Mouse (Mus musculus) heart, embryonic 15.5 days (tissue): ENCODE data around the gene Cobll1. TPM values are rescaled to one million over a fixed set of nuclear protein-coding genes. Genes with fewer than 3 reads are reported as not detected.

Experiments
- ATAC-seq: fragments of 200-750 bp; cut with Nextera tagmentation; replicated peaks from 2 replicates; pipeline ENCODE4 v1.8.0; 2017; ENCODE audit warnings: low read depth, moderate TSS enrichment; ENCODE audit not compliant: insufficient number of reproducible peaks, insufficient read depth, low FRiP score
- H3K27ac ChIP-seq: fragments of 300-500 bp; sonication (generic); 2 replicates; pipeline ENCODE4 v1.5.1; 2015; ENCODE audit warnings: mild to moderate bottlenecking, inconsistent platforms
- H3K27me3 ChIP-seq: fragments of 300-500 bp; sonication (generic); 2 replicates; pipeline ENCODE4 v1.6.1; 2015; ENCODE audit warnings: inconsistent platforms
- H3K36me3 ChIP-seq: fragments of 300-500 bp; sonication (generic); 2 replicates; pipeline ENCODE4 v1.6.1; 2015; ENCODE audit warnings: mild to moderate bottlenecking, inconsistent platforms
- H3K4me1 ChIP-seq: fragments of 300-500 bp; sonication (generic); replicated peaks from 2 replicates; pipeline ENCODE4 v1.6.1; 2015; ENCODE audit warnings: inconsistent platforms
- H3K4me2 ChIP-seq: fragments of 300-500 bp; sonication (generic); 2 replicates; pipeline ENCODE4 v1.6.1; 2015; ENCODE audit warnings: inconsistent platforms, mild to moderate bottlenecking, moderate library complexity
- H3K4me3 ChIP-seq: fragments of 300-500 bp; sonication (generic); 2 replicates; pipeline ENCODE4 v1.5.1; 2015; ENCODE audit warnings: mild to moderate bottlenecking, inconsistent platforms
- H3K9ac ChIP-seq: fragments of 300-500 bp; sonication (generic); 2 replicates; pipeline ENCODE4 v1.6.1; 2015; ENCODE audit warnings: mild to moderate bottlenecking, inconsistent platforms
- H3K9me3 ChIP-seq: fragments of 300-500 bp; sonication (generic); replicated peaks from 2 replicates; pipeline ENCODE4 v1.6.1; 2016; ENCODE audit warnings: inconsistent platforms
- WGBS: fragments of 180-500 bp; shearing (Covaris S2); methylation state at CpG from one replicate; pipeline ENCODE4 v1.1.7; 2015; ENCODE audit warnings: mixed read lengths; 5-methylcytosine and 5-hydroxymethylcytosine counted together
- polyA plus RNA-seq: library from polyadenylated mRNA; unstranded; fragments of >200 nt; fragmentation: Nextera tagmentation; extraction: Ambion mirVana; gene quantifications from 2 replicates; pipeline ENCODE4 v1.2.1, GENCODE M21; 2015

Cobll1 gene
- polyA plus RNA-seq, 1 experiment from 2014 or later = 9.9 TPM

DNA sequence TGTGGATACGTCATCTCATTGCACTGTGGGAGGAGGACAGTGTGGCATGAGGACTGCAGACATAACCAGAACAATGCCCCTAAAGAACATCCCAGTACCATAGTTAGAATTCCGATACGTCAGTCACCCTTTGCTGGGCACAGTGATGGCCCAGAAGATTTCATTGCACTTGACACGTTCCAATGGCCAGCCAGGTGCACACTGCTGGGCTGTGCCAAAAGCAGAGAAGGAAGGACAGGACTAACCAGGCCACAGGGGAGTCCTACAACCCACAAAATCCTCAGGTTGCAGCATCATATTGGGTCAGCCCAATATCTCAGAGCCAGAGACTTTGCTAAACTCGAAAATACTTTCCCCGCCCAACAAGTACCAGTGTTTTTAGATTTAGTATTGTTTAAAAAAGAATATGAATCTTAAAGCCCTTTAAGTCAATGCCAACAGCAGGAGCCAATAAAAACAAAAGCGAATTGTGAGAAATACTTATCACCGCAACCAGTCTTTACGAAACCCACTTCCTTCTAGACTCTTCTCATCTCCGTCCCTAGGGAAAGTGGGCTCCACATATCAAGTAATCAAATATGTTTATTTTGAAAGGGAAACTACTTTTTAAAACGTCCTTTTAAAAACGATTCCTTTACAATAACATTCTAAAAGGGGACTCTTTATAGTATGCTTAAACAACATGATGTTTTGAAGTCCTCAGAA lies 46.0 kb downstream of the Cobll1 start:
- Histone ChIP-seq H3K4me2 (no peak overlapping the region), H3K9me3 (no peaks in the 10 kb centered on the region), H3K36me3 (no peaks in the 10 kb centered on the region), H3K27ac (no peak overlapping the region), H3K9ac (no peak overlapping the region), H3K27me3 (no peaks in the 10 kb centered on the region), H3K4me3 (no peak overlapping the region), H3K4me1 (peaks cover 31% of the 10 kb centered on the region)
- ATAC-seq = no peak
- WGBS = 55% methylated on average over 12 of the region's 12 CpGs

DNA sequence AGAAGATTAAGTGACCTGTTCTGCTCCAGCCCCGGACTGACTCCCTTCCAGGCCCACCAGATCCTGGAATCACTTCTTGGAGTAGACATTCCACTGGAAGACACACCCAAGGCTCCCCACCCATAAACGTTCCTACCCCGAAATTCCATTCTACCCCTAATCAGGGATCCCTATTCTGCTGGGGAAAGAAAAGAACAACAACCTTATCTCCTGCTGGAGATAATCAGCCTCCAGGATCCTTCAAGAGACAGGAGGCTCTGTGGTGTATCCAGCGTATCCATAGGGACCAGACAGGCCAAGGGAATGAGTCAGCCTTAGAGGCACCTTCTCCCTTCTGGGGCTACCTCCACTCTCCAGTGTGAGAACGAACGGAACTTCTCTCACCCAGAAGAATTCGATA lies 47.8 kb downstream of the Cobll1 start:
- H3K4me2 ChIP-seq = no peak overlapping the region
- H3K4me1 ChIP-seq = peaks cover 32% of the 10 kb centered on the region
- H3K9ac ChIP-seq = no peak overlapping the region
- H3K4me3 ChIP-seq = no peak overlapping the region
- 0 out of 2 replicates have a peak, but pooled peaks have one; percentile 29 for ATAC-seq
- 21% methylated on average over 7 of the region's 7 CpGs for WGBS
- no peaks in the 10 kb centered on the region for H3K36me3 ChIP-seq
- H3K27me3 ChIP-seq = no peaks in the 10 kb centered on the region
- H3K9me3 ChIP-seq = no peaks in the 10 kb centered on the region
- H3K27ac ChIP-seq = 0 out of 2 replicates have a peak overlapping the region, but pooled peaks have one; percentile 20

DNA sequence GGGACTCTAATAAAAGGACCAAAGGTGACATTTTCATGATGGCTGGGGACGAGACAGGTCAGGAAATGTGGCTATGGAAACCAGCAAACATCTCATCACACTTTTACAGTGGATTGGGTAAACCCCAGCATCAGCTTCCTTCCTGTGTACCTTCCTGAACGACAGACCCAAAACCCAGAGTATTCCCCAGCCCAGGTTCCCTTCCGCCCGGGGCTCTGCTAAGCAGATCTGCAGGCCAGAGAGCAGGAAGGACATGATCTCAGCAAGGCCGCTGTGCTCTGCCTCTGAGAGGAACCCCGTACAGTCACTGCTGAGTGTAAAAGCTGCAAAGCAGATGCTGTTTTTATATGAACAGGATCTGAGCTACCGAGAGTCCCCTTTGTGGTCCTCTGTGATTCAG lies 49.9 kb downstream of the Cobll1 start:
- Histone ChIP-seq H3K27ac (peak overlapping the region; percentile 66), H3K4me1 (peaks cover 35% of the 10 kb centered on the region), H3K4me3 (no peak overlapping the region), H3K36me3 (no peaks in the 10 kb centered on the region), H3K9ac (no peak overlapping the region), H3K27me3 (no peaks in the 10 kb centered on the region), H3K9me3 (no peaks in the 10 kb centered on the region), H3K4me2 (no peak overlapping the region)
- 33% methylated on average over 7 of the region's 7 CpGs for WGBS
- peak; percentile 58; the same call in 1 of the 2 replicates for ATAC-seq

DNA sequence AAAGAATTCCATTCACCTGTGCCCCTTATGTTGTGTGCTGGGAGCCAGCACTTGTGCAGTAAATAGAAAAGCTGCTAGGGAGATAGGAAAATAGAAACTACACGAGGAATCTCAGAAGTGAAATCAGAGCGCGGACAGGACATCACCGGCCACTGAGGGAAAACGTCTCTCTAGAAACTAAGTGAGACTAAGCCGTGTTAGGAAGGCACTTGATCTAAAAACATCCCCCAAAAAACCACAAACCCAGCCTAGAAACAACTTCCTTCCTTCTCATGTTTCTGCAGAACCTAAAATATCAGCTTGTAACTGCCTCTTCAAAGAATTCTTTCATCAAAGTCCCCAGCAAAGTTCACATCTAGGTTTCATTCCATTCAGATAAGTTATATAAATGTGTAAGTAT lies 50.6 kb downstream of the Cobll1 start:
- H3K36me3 ChIP-seq = no peaks in the 10 kb centered on the region
- no peak for ATAC-seq
- H3K4me2 ChIP-seq = peak overlapping the region; percentile 47
- no peaks in the 10 kb centered on the region for H3K9me3 ChIP-seq
- no peak overlapping the region for H3K4me3 ChIP-seq
- H3K27me3 ChIP-seq = no peaks in the 10 kb centered on the region
- H3K27ac ChIP-seq = peak overlapping the region; percentile 60; the same call in 1 of the 2 replicates
- no peak overlapping the region for H3K9ac ChIP-seq
- whole genome bisulfite sequencing = 12% methylated on average over 6 of the region's 6 CpGs
- H3K4me1 ChIP-seq = peaks cover 35% of the 10 kb centered on the region

DNA sequence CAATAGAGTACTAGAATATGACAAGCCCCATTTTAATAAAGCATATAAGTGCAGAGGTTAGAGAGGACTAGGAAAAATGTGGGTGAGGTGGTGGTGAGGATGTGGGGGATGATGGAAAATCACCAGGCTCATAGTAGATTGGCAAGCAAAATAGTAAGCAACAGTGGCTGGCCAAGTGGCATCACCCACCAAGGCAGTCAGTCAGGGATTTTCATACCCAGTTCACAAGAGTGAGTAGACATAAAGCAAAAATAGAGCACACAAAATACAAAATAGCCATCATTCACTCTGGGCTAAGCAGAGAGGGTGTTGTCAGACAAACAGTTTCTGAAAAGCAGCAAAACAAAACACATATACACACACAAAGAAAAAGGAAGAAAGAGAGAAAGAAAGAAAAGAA lies 51.6 kb downstream of the Cobll1 start:
- no peak overlapping the region for H3K9ac ChIP-seq
- H3K4me1 ChIP-seq = peaks cover 28% of the 10 kb centered on the region
- H3K36me3 ChIP-seq = no peaks in the 10 kb centered on the region
- no peaks in the 10 kb centered on the region for H3K9me3 ChIP-seq
- H3K4me3 ChIP-seq = no peak overlapping the region
- no peaks in the 10 kb centered on the region for H3K27me3 ChIP-seq
- H3K27ac ChIP-seq = no peak overlapping the region
- no peak overlapping the region for H3K4me2 ChIP-seq
- ATAC-seq = no peak

DNA sequence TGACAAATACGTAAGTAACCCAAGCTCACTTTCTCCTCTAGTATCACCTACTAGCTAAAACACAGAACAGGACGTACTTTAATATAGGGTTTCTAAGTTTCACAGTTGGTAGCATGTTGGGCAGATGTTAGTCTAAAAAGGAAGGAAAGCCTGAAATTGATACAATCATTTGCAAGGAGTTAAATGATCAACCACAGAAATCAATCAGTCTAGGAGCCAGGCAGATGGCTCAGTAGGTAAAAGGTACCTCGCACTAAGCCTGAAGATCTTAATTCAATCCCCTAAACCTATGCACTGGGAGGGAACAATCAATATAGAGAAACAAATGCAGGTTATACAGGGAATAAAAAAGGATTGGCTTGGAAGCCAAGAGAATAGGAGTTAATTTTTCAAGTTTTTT lies 52.0 kb downstream of the Cobll1 start:
- Histone ChIP-seq H3K9me3 (no peaks in the 10 kb centered on the region), H3K36me3 (no peaks in the 10 kb centered on the region), H3K27me3 (no peaks in the 10 kb centered on the region), H3K4me1 (peaks cover 28% of the 10 kb centered on the region), H3K27ac (no peak overlapping the region), H3K9ac (no peak overlapping the region), H3K4me2 (no peak overlapping the region), H3K4me3 (no peak overlapping the region)
- 93% methylated on average over 3 of the region's 3 CpGs for WGBS
- no peak for ATAC-seq

- Histone ChIP-seq H3K9me3 (no peaks in the 10 kb centered on the region), H3K9ac (no peak overlapping the region), H3K27me3 (no peaks in the 10 kb centered on the region), H3K4me2 (no peak overlapping the region), H3K27ac (peak overlapping the region; percentile 48), H3K4me1 (peaks cover 15% of the 10 kb centered on the region), H3K36me3 (no peaks in the 10 kb centered on the region), H3K4me3 (no peak overlapping the region)
- no peak; the same call in 1 of the 2 replicates for ATAC-seq
- 43% methylated on average over 2 of the region's 2 CpGs for WGBS
Measured at GRCm38 (mm10) chr2:65182747-65183146, 56.5 kb downstream of the Cobll1 start.

DNA sequence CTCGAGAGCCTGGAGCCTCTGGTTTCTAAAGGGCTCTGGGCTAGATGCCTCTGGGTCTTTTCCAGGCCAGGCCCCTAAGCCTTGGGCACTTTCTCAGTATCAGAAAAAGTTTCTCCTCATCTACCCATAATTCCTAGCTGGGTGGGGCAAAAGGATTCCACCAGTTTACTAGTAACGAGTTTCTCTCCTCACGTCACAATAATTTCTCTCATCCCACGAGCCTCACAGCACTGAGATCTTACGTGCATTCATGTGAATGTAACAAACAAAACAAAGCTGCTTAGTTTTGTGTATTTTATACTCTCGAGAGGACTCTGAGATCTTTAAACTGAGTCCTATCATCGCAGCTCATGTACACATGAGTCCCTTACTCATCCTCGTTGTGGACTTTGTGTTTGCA lies 57.5 kb downstream of the Cobll1 start:
- no peaks in the 10 kb centered on the region for H3K36me3 ChIP-seq
- H3K27ac ChIP-seq = peak overlapping the region; percentile 48; the same call in 1 of the 2 replicates
- no peaks in the 10 kb centered on the region for H3K27me3 ChIP-seq
- ATAC-seq = no peak
- H3K9me3 ChIP-seq = no peaks in the 10 kb centered on the region
- no peak overlapping the region for H3K4me3 ChIP-seq
- H3K4me2 ChIP-seq = no peak overlapping the region
- no peak overlapping the region for H3K9ac ChIP-seq
- 80% methylated on average over 8 of the region's 8 CpGs for WGBS
- peaks cover 15% of the 10 kb centered on the region for H3K4me1 ChIP-seq

DNA sequence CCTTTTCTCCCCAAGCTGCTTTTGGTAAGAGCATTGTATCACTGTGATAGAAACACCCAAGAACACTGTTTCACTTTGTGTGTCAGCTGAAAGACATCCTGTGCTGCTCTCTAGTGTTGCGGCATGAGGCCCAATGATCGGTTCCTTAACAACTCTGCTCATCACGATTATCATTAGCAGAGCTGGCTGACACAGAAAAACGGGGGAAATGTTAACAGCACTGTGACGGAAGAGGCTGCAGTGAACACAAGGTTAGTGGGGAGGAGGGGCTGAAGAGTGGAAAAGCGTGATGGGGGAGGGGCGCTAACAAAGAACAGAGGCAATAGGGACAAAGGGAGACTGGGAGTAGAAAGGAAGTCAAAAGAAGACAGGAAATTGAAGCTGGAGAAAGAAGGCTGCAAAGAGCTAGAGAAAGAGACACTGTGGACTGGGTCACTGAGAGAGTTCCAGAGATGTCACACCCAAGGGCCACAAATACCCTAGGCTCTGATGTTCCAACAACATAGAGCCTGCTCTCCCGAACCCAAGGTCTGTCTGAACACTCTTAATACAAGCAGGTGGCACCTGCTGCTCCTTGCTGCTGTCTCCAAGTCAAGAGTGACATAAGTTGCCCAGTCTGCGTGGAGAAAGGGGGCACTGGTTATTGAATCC lies 58.0 kb downstream of the Cobll1 start:
- Histone ChIP-seq H3K4me2 (peak overlapping the region; percentile 44), H3K27ac (peak overlapping the region; percentile 48; the same call in 1 of the 2 replicates), H3K4me1 (peaks cover 15% of the 10 kb centered on the region), H3K27me3 (no peaks in the 10 kb centered on the region), H3K4me3 (peak overlapping the region; percentile 33), H3K9ac (no peak overlapping the region), H3K9me3 (no peaks in the 10 kb centered on the region), H3K36me3 (no peaks in the 10 kb centered on the region)
- 24% methylated on average over 9 of the region's 9 CpGs for WGBS
- ATAC-seq = no peak

GRCm38 (mm10) chr2:65175645-65176044 lies 63.6 kb downstream of the Cobll1 start:
- no peaks in the 10 kb centered on the region for H3K9me3 ChIP-seq
- no peak overlapping the region for H3K27ac ChIP-seq
- H3K4me2 ChIP-seq = no peak overlapping the region
- ATAC-seq = no peak
- no peaks in the 10 kb centered on the region for H3K36me3 ChIP-seq
- no peak overlapping the region for H3K9ac ChIP-seq
- no peak overlapping the region for H3K4me3 ChIP-seq
- peaks cover 12% of the 10 kb centered on the region for H3K4me1 ChIP-seq
- H3K27me3 ChIP-seq = no peaks in the 10 kb centered on the region
- WGBS = 68% methylated on average over 5 of the region's 5 CpGs

- no peak for ATAC-seq
- Histone ChIP-seq H3K27me3 (no peaks in the 10 kb centered on the region), H3K4me2 (no peak overlapping the region), H3K9me3 (no peaks in the 10 kb centered on the region), H3K36me3 (no peaks in the 10 kb centered on the region), H3K27ac (no peak overlapping the region), H3K4me1 (peaks cover 11% of the 10 kb centered on the region), H3K9ac (no peak overlapping the region), H3K4me3 (no peak overlapping the region)
- 93% methylated on average over 6 of the region's 6 CpGs for WGBS
Measured at GRCm38 (mm10) chr2:65172071-65172470, 67.1 kb downstream of the Cobll1 start.

GRCm38 (mm10) chr2:65171516-65171915 lies 67.7 kb downstream of the Cobll1 start:
- Histone ChIP-seq H3K27me3 (no peaks in the 10 kb centered on the region), H3K36me3 (no peaks in the 10 kb centered on the region), H3K4me3 (no peak overlapping the region), H3K27ac (no peak overlapping the region), H3K4me2 (no peak overlapping the region), H3K4me1 (peaks cover 11% of the 10 kb centered on the region), H3K9me3 (no peaks in the 10 kb centered on the region), H3K9ac (no peak overlapping the region)
- WGBS = 27% methylated on average over 1 of the region's 1 CpGs
- ATAC-seq = no peak
